Mouse (Mus musculus) forebrain, embryonic 12.5 days (tissue): ENCODE results near the gene Akt1s1. TPM values are rescaled to one million over a fixed set of nuclear protein-coding genes. Genes with fewer than 3 reads are reported as not detected.

Experiments used
- ATAC-seq: fragments of 200-750 bp; cut with Nextera tagmentation; 2 replicates; pipeline ENCODE4 v1.8.0; 2017; ENCODE audit warnings: moderate TSS enrichment; ENCODE audit not compliant: low FRiP score
- H3K27ac ChIP-seq: fragments of 300-500 bp; sonication (generic); 2 replicates; pipeline ENCODE4 v1.5.1; 2016; ENCODE audit warnings: mild to moderate bottlenecking
- H3K27me3 ChIP-seq: fragments of 300-500 bp; sonication (generic); 2 replicates; pipeline ENCODE4 v1.6.1; 2016; ENCODE audit warnings: mild to moderate bottlenecking
- H3K36me3 ChIP-seq: fragments of 300-500 bp; sonication (generic); replicated peaks from 2 replicates; pipeline ENCODE4 v1.6.1; 2016; ENCODE audit warnings: mild to moderate bottlenecking
- H3K4me1 ChIP-seq: fragments of 300-500 bp; sonication (generic); 2 replicates; pipeline ENCODE4 v1.6.1; 2016
- H3K4me2 ChIP-seq: fragments of 300-500 bp; sonication (generic); 2 replicates; pipeline ENCODE4 v1.6.1; 2016; ENCODE audit warnings: mild to moderate bottlenecking, moderate library complexity
- H3K4me3 ChIP-seq: fragments of 300-500 bp; sonication (generic); replicated peaks from 2 replicates; pipeline ENCODE4 v1.5.1; 2016; ENCODE audit warnings: mild to moderate bottlenecking
- H3K9ac ChIP-seq: fragments of 300-500 bp; sonication (generic); 2 replicates; pipeline ENCODE4 v1.6.1; 2016; ENCODE audit warnings: mild to moderate bottlenecking
- H3K9me3 ChIP-seq: fragments of 300-500 bp; sonication (generic); 2 replicates; pipeline ENCODE4 v1.6.1; 2016
- WGBS: fragments of 180-500 bp; shearing (Covaris S2); methylation state at CpG from one replicate; pipeline ENCODE4 v1.1.7; 2016; 5-methylcytosine and 5-hydroxymethylcytosine counted together
- polyA plus RNA-seq: library from polyadenylated mRNA; unstranded; fragments of >200 nt; fragmentation: Nextera tagmentation; extraction: Ambion mirVana; gene quantifications from 2 replicates; pipeline ENCODE4 v1.2.1, GENCODE M21; 2016

Akt1s1 gene
- polyA plus RNA-seq, 1 experiment from 2014 or later = 96.0 TPM

- H3K9ac ChIP-seq = peak overlapping the region; percentile 87
- WGBS = 34% methylated on average over 3 of the region's 3 CpGs
- peak overlapping the region; percentile 98; the same call in 1 of the 2 replicates for H3K27ac ChIP-seq
- H3K27me3 ChIP-seq = no peaks in the 10 kb centered on the region
- peaks cover 23% of the 10 kb centered on the region for H3K36me3 ChIP-seq
- H3K4me2 ChIP-seq = peak overlapping the region; percentile 90
- peaks cover 50% of the 10 kb centered on the region for H3K4me1 ChIP-seq
- peak overlapping the region; percentile 86 for H3K4me3 ChIP-seq
- no peak for ATAC-seq
- H3K9me3 ChIP-seq = no peaks in the 10 kb centered on the region
Measured at GRCm38 (mm10) chr7:44817441-44817840, 31.4 kb upstream of the Akt1s1 start.

GRCm38 (mm10) chr7:44818164-44818563 lies 30.6 kb upstream of the Akt1s1 start:
- Histone ChIP-seq H3K4me2 (peak overlapping the region; percentile 90), H3K27ac (0 out of 2 replicates have a peak overlapping the region, but pooled peaks have one; percentile 50), H3K36me3 (peaks cover 18% of the 10 kb centered on the region), H3K9ac (peak overlapping the region; percentile 87), H3K27me3 (no peaks in the 10 kb centered on the region), H3K9me3 (no peaks in the 10 kb centered on the region), H3K4me1 (peaks cover 56% of the 10 kb centered on the region), H3K4me3 (peak overlapping the region; percentile 86)
- no peak for ATAC-seq
- WGBS = 28% methylated on average over 2 of the region's 2 CpGs

- Histone ChIP-seq H3K36me3 (peaks cover 13% of the 10 kb centered on the region), H3K4me2 (peak overlapping the region; percentile 90), H3K9ac (peak overlapping the region; percentile 87), H3K4me1 (peaks cover 61% of the 10 kb centered on the region), H3K27ac (peak overlapping the region; percentile 50; the same call in 1 of the 2 replicates), H3K27me3 (no peaks in the 10 kb centered on the region), H3K9me3 (no peaks in the 10 kb centered on the region), H3K4me3 (peak overlapping the region; percentile 86)
- ATAC-seq = no peak
- 39% methylated on average over 6 of the region's 6 CpGs for WGBS
Measured at GRCm38 (mm10) chr7:44818751-44819235, 30.0 kb upstream of the Akt1s1 start.

DNA sequence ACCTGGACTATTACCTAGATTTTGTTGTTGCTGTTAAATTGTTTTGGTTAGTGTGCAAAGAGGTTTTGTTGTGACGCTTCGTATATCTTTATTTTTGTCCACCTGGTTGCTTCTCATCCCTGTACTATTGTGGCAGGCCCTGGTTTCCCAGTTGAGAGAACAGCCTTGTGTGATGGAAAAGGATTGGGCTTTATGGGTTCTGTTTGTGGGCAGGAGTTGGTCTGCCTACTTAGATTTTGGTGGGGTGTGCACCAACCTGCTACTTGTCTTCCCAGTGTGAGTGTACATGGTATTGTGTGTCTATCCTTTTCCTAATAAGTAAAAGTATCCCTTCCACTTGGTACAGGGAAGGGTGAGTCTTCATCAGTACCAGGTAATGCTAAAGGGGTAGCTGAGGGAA lies 29.4 kb upstream of the Akt1s1 start:
- Histone ChIP-seq H3K4me2 (peak overlapping the region; percentile 90), H3K36me3 (peaks cover 7% of the 10 kb centered on the region; the same call in 1 of the 2 replicates), H3K27ac (no peak overlapping the region), H3K4me3 (peak overlapping the region; percentile 86), H3K27me3 (no peaks in the 10 kb centered on the region), H3K9me3 (no peaks in the 10 kb centered on the region), H3K4me1 (peaks cover 67% of the 10 kb centered on the region), H3K9ac (peak overlapping the region; percentile 87)
- ATAC-seq = no peak
- 95% methylated on average over 2 of the region's 2 CpGs for WGBS

GRCm38 (mm10) chr7:44819863-44820262 lies 28.9 kb upstream of the Akt1s1 start:
- Histone ChIP-seq H3K4me2 (peak overlapping the region; percentile 90), H3K27ac (no peak overlapping the region), H3K9me3 (no peaks in the 10 kb centered on the region), H3K27me3 (no peaks in the 10 kb centered on the region), H3K9ac (no peak overlapping the region), H3K4me1 (peaks cover 67% of the 10 kb centered on the region), H3K4me3 (no peak overlapping the region), H3K36me3 (0 out of 2 replicates have a peak, but pooled peaks cover 4% of the 10 kb centered on the region)
- WGBS = 74% methylated on average over 5 of the region's 5 CpGs
- no peak for ATAC-seq

- Histone ChIP-seq H3K27me3 (no peaks in the 10 kb centered on the region), H3K36me3 (0 out of 2 replicates have a peak, but pooled peaks cover 4% of the 10 kb centered on the region), H3K4me1 (peaks cover 61% of the 10 kb centered on the region), H3K27ac (no peak overlapping the region), H3K9me3 (no peaks in the 10 kb centered on the region), H3K9ac (no peak overlapping the region), H3K4me2 (no peak overlapping the region), H3K4me3 (no peak overlapping the region)
- ATAC-seq = no peak
- 90% methylated on average over 3 of the region's 3 CpGs for WGBS
Measured at GRCm38 (mm10) chr7:44820525-44820924, 28.3 kb upstream of the Akt1s1 start.

- 88% methylated on average over 7 of the region's 7 CpGs for WGBS
- Histone ChIP-seq H3K4me3 (no peak overlapping the region), H3K4me1 (peaks cover 59% of the 10 kb centered on the region), H3K27ac (no peak overlapping the region), H3K4me2 (no peak overlapping the region), H3K9ac (no peak overlapping the region), H3K36me3 (peaks cover 12% of the 10 kb centered on the region; the same call in 1 of the 2 replicates), H3K9me3 (no peaks in the 10 kb centered on the region), H3K27me3 (no peaks in the 10 kb centered on the region)
- ATAC-seq = no peak
Measured at GRCm38 (mm10) chr7:44821666-44822448, 26.9 kb upstream of the Akt1s1 start.

DNA sequence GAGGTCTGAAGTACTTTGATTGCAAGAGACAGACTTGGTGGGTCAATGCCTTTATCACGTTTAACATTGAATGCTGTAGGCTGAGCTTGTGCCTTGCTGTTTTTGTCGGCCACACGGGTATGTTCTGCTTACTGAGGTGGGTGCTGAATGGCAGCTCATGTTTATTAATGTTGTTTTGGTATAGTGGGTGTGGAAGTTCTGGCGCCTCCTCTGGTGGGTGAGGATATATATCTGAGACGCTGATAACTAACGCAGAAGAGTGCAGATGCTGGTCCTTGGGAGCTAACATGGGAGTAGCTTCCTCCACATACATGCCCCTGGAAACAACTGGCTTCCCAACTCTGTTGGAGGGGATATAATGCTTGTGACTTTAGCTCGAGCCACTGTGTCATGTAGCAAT lies 25.4 kb upstream of the Akt1s1 start:
- 34% methylated on average over 7 of the region's 7 CpGs for WGBS
- Histone ChIP-seq H3K4me3 (no peak overlapping the region), H3K27ac (no peak overlapping the region), H3K9ac (no peak overlapping the region), H3K4me1 (peaks cover 43% of the 10 kb centered on the region), H3K4me2 (no peak overlapping the region), H3K27me3 (no peaks in the 10 kb centered on the region), H3K9me3 (no peaks in the 10 kb centered on the region), H3K36me3 (peaks cover 23% of the 10 kb centered on the region)
- ATAC-seq = no peak

- no peaks in the 10 kb centered on the region for H3K9me3 ChIP-seq
- no peak overlapping the region for H3K4me2 ChIP-seq
- peaks cover 29% of the 10 kb centered on the region for H3K4me1 ChIP-seq
- no peak overlapping the region for H3K9ac ChIP-seq
- ATAC-seq = peak; percentile 70
- no peaks in the 10 kb centered on the region for H3K27me3 ChIP-seq
- H3K4me3 ChIP-seq = no peak overlapping the region
- peaks cover 35% of the 10 kb centered on the region for H3K36me3 ChIP-seq
- WGBS = 23% methylated on average over 3 of the region's 3 CpGs
- H3K27ac ChIP-seq = 0 out of 2 replicates have a peak overlapping the region, but pooled peaks have one; percentile 31
Measured at GRCm38 (mm10) chr7:44824872-44825271, 23.9 kb upstream of the Akt1s1 start.

DNA sequence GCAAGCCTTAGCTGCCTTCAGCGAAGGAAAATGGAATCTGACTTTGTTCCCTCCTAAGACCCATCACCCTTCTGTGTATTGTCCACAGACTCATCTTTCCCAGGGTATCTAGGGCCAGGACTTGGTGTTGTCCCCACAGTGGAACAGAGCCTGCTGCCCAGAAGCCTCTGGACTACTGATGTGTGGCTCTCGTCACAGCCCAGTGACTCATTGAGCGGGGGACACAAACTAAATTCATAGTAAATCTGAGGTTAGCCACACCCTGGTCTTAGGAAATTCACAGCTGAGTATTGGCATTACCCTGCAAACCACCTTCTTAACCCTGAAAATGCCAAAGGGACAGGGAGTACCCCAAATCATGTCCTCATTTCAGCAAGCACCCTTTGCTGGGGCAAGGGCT lies 22.0 kb upstream of the Akt1s1 start:
- Histone ChIP-seq H3K4me2 (no peak overlapping the region), H3K4me1 (peaks cover 21% of the 10 kb centered on the region), H3K4me3 (no peak overlapping the region), H3K9ac (no peak overlapping the region), H3K27me3 (no peaks in the 10 kb centered on the region), H3K27ac (no peak overlapping the region), H3K36me3 (peaks cover 53% of the 10 kb centered on the region), H3K9me3 (no peaks in the 10 kb centered on the region)
- ATAC-seq = no peak
- 90% methylated on average over 3 of the region's 3 CpGs for WGBS

GRCm38 (mm10) chr7:44828706-44829105 lies 20.1 kb upstream of the Akt1s1 start:
- WGBS = 88% methylated on average over 5 of the region's 5 CpGs
- no peaks in the 10 kb centered on the region for H3K27me3 ChIP-seq
- H3K4me2 ChIP-seq = no peak overlapping the region
- H3K4me3 ChIP-seq = no peak overlapping the region
- no peak overlapping the region for H3K27ac ChIP-seq
- ATAC-seq = no peak
- H3K4me1 ChIP-seq = peaks cover 11% of the 10 kb centered on the region
- peaks cover 58% of the 10 kb centered on the region for H3K36me3 ChIP-seq
- no peaks in the 10 kb centered on the region for H3K9me3 ChIP-seq
- no peak overlapping the region for H3K9ac ChIP-seq

DNA sequence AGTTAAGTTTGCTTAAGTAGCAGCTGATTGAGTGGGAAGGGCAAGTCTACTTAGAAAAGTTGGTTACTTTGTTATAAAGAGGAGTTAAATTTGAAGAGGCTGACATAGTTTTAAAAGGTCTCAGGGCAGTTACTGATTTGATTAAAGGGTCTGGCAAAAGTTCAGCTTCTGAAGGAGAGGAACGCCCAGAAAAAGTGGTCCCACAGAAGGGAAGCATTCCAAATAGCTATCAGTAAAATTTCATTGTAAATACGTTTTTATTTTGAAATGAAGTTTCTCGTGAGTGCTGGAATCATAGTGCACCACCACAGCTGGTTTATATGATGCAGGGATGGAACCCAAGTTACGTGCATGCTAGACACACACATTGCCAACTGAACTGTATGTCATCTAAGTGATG lies 16.0 kb upstream of the Akt1s1 start:
- H3K4me1 ChIP-seq = no peaks in the 10 kb centered on the region
- no peak for ATAC-seq
- no peak overlapping the region for H3K9ac ChIP-seq
- no peak overlapping the region for H3K27ac ChIP-seq
- H3K4me2 ChIP-seq = no peak overlapping the region
- H3K9me3 ChIP-seq = no peaks in the 10 kb centered on the region
- WGBS = 80% methylated on average over 4 of the region's 4 CpGs
- no peak overlapping the region for H3K4me3 ChIP-seq
- H3K27me3 ChIP-seq = 0 out of 2 replicates have a peak, but pooled peaks cover 1% of the 10 kb centered on the region
- peaks cover 44% of the 10 kb centered on the region for H3K36me3 ChIP-seq
